Comparison of ENCODE assay signal across 25 mouse cellular contexts in the genomic region with DNA sequence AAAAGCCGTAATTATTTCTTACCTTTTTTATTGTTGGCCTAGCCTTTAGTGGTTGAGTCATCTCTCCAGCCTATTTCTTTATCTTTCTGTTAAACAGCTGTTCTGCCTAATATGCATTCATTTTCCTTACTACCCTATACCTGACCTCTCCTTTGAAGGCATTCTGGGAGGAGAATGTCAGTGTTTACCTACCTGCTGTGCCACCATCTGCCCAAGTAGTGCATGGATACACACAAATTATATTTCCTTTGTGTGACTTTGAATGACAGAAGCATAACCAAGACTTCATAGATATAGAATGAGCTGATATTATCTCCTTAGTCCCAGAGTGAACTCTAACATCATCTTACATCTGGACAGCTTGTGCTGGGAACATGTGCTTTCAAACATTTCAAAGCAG.
DNase-seq lines count a peak whose midpoint lies in the region; ATAC-seq and TF ChIP-seq lines count a peak whose summit lies in the region.
"Had no signal": no experiment of that assay in that cellular context is flagged by ENCODE, and none has a peak within 500 bp of the region (broad histone marks: within the 10 kb centered on the region; RNA-seq: fewer than 3 reads in every experiment).

No protein-coding gene starts in this region.

- no peak overlapping the region for H3K4me2 ChIP-seq in intestine, embryonic 16.5 days (ENCODE audit: low read depth, low read length)
- no peak overlapping the region for H3K4me2 ChIP-seq in intestine, postnatal 0 days (replicated peaks; ENCODE audit: low read depth)
- H3K4me2 ChIP-seq: heart, embryonic 12.5 days; hindbrain, embryonic 14.5 days; limb, embryonic 12.5 days; liver, embryonic 15.5 days; lung, embryonic 15.5 days; midbrain, embryonic 11.5 days; neural tube, embryonic 15.5 days had no signal

- H3K36me3 ChIP-seq in intestine, embryonic 16.5 days (ENCODE audit: control insufficient read depth, insufficient read depth, low read length): no peaks in the 10 kb centered on the region
- no peaks in the 10 kb centered on the region for H3K36me3 ChIP-seq in intestine, postnatal 0 days (ENCODE audit: control insufficient read depth, insufficient read depth)
- H3K36me3 ChIP-seq: G1E; heart, embryonic 12.5 days; limb, embryonic 12.5 days; liver, embryonic 15.5 days; lung, embryonic 15.5 days; neural tube, embryonic 15.5 days had no signal

- no peak overlapping the region for H3K9ac ChIP-seq in intestine, embryonic 16.5 days (ENCODE audit: low read depth, low read length)
- H3K9ac ChIP-seq in intestine, postnatal 0 days (ENCODE audit: low read depth, low read length): no peak overlapping the region
- H3K9ac ChIP-seq: heart, embryonic 12.5 days; hindbrain, embryonic 14.5 days; limb, embryonic 12.5 days; liver, embryonic 15.5 days; lung, embryonic 15.5 days; neural tube, embryonic 15.5 days had no signal

- no peak for TF ChIP-seq POLR2A in cerebellum, adult 2 months (IDR thresholded peaks at IDR 0.05; ENCODE audit: borderline replicate concordance, insufficient read depth, low read length)

- H3K4me3 ChIP-seq in cerebellum, adult 2 months (replicated peaks; ENCODE audit: insufficient read depth, low read depth, low read length): no peak overlapping the region
- no peak overlapping the region for H3K4me3 ChIP-seq in intestine, embryonic 16.5 days (ENCODE audit: low read length)
- no peak overlapping the region for H3K4me3 ChIP-seq in intestine, postnatal 0 days (ENCODE audit: low read depth, low read length)
- H3K4me3 ChIP-seq: heart, adult 2 months; heart, embryonic 12.5 days; limb, embryonic 12.5 days; liver, embryonic 15.5 days; lung, embryonic 15.5 days; neural tube, embryonic 15.5 days had no signal

- 73% methylated on average over 1 of the region's 1 CpGs for WGBS in cerebellum, adult 2 months
- WGBS in intestine, embryonic 16.5 days: 65% methylated on average over 1 of the region's 1 CpGs
- WGBS in intestine, postnatal 0 days: 49% methylated on average over 1 of the region's 1 CpGs

- DNase-seq in cerebellum, adult 2 months: peak; percentile 12 to 25
- DNase-seq in cerebellum, postnatal 10 days: peak; percentile 52 to 63
- peak; percentile 2 for DNase-seq in mesoderm, embryonic 11.5 days (ENCODE audit: low read depth, low spot score)
- DNase-seq in layer of hippocampus, postnatal 10 days (ENCODE audit: low spot score in 2 of 2): no peak
- DNase-seq: adrenal gland, adult 8-10 months; heart, adult 2 months; heart, postnatal 4 days; kidney, adult 8-10 months; retina, postnatal 1 day; right cerebral cortex, postnatal 14 days; thymus, postnatal 4 days had no signal

- no peaks in the 10 kb centered on the region for H3K9me3 ChIP-seq in intestine, embryonic 16.5 days (ENCODE audit: control insufficient read depth, low read length)
- no peaks in the 10 kb centered on the region for H3K9me3 ChIP-seq in intestine, postnatal 0 days (ENCODE audit: control insufficient read depth)
- H3K9me3 ChIP-seq: G1E; heart, embryonic 12.5 days; limb, embryonic 12.5 days; liver, embryonic 15.5 days; lung, embryonic 15.5 days; neural tube, embryonic 15.5 days had no signal

- H3K27me3 ChIP-seq in cerebellum, adult 2 months (ENCODE audit: control insufficient read depth, insufficient read depth, low read length): no peaks in the 10 kb centered on the region
- no peaks in the 10 kb centered on the region for H3K27me3 ChIP-seq in intestine, embryonic 16.5 days (replicated peaks; ENCODE audit: control insufficient read depth, insufficient read depth, low read length)
- no peaks in the 10 kb centered on the region for H3K27me3 ChIP-seq in intestine, postnatal 0 days (replicated peaks; ENCODE audit: control insufficient read depth, insufficient read depth, low read length)
- H3K27me3 ChIP-seq: heart, embryonic 12.5 days; limb, embryonic 12.5 days; liver, embryonic 15.5 days; lung, embryonic 15.5 days; neural tube, embryonic 15.5 days had no signal

- H3K4me1 ChIP-seq in cerebellum, adult 2 months (ENCODE audit: control insufficient read depth, insufficient read depth, low read length): no peaks in the 10 kb centered on the region; the same call in 1 of the 2 replicates
- no peaks in the 10 kb centered on the region for H3K4me1 ChIP-seq in intestine, embryonic 16.5 days (ENCODE audit: control insufficient read depth, insufficient read depth, low read length)
- no peaks in the 10 kb centered on the region for H3K4me1 ChIP-seq in intestine, postnatal 0 days (replicated peaks; ENCODE audit: control insufficient read depth, insufficient read depth, low read length)
- H3K4me1 ChIP-seq: heart, embryonic 12.5 days; limb, embryonic 12.5 days; liver, embryonic 15.5 days; lung, embryonic 15.5 days; neural tube, embryonic 15.5 days had no signal

- no peak for ATAC-seq in cerebellum, adult (ENCODE audit: insufficient number of reproducible peaks, low FRiP score, low TSS enrichment)
- 0 out of 2 replicates have a peak, but pooled peaks have one; percentile 36 for ATAC-seq in intestine, embryonic 16.5 days
- ATAC-seq in intestine, postnatal 0 days: no peak
- ATAC-seq: forebrain, embryonic 14.5 days; inflammation-experienced regulatory T-cells, adult 6 months had no signal

- H3K27ac ChIP-seq in cerebellum, adult 2 months (ENCODE audit: insufficient read depth, low read length): no peak overlapping the region
- no peak overlapping the region for H3K27ac ChIP-seq in intestine, embryonic 16.5 days (ENCODE audit: low read length)
- no peak overlapping the region for H3K27ac ChIP-seq in intestine, postnatal 0 days (ENCODE audit: low read depth, low read length)
- H3K27ac ChIP-seq: heart, adult 2 months; hindbrain, embryonic 14.5 days; kidney, postnatal 0 days; limb, embryonic 12.5 days; liver, embryonic 15.5 days; lung, embryonic 15.5 days; neural tube, embryonic 15.5 days had no signal

- TF ChIP-seq CTCF in cerebellum, adult 2 months (IDR thresholded peaks at IDR 0.05; ENCODE audit: borderline replicate concordance, insufficient read depth, low read depth, low read length): no peak
- TF ChIP-seq CTCF in intestine, postnatal 0 days (IDR thresholded peaks at IDR 0.05; ENCODE audit: low read depth): no peak

Comparison
In these comparisons a context has a peak if more than half of its experiments do, and no peak if none do; other contexts are left out.
1. DNase-seq: peak in cerebellum, adult 2 months (2 of 2), cerebellum, postnatal 10 days (2 of 2) and mesoderm, embryonic 11.5 days (single experiment); none in layer of hippocampus, postnatal 10 days (0 of 2).